Mouse (Mus musculus) lung, postnatal 14 days (tissue): ENCODE results near the gene Slc29a3.
"Not testable (repeated sequence)": the region's sequence is repeated elsewhere in the genome, so short reads cannot be mapped to it uniquely, and the experiment has no call there.

Experiments
- DNase-seq: peaks from one replicate; pipeline ENCODE4 v3.0.0; 2021

Gene Slc29a3

GRCm38 (mm10) chr10:60762126-60762525 lies 9.5 kb upstream of the Slc29a3 start:
- no peak for DNase-seq

- peak; percentile 96 for DNase-seq
These were observed 7.8 kb upstream of the Slc29a3 start for GRCm38 (mm10) chr10:60760377-60760776.

- peak; percentile 77 for DNase-seq
These were observed 4.4 kb upstream of the Slc29a3 start for GRCm38 (mm10) chr10:60756992-60757391.

- no peak for DNase-seq
These were observed 3.6 kb upstream of the Slc29a3 start for GRCm38 (mm10) chr10:60756146-60756545.

- DNase-seq: no peak
These were observed 1.3 kb upstream of the Slc29a3 start for GRCm38 (mm10) chr10:60753941-60754340.

GRCm38 (mm10) chr10:60753261-60753660 lies 667 bp upstream of the Slc29a3 start:
- DNase-seq: peak; percentile 20

GRCm38 (mm10) chr10:60747667-60748212 lies 4.9 kb downstream of the Slc29a3 start:
- no peak for DNase-seq

GRCm38 (mm10) chr10:60746512-60746911 lies 6.1 kb downstream of the Slc29a3 start:
- DNase-seq: no peak

GRCm38 (mm10) chr10:60744543-60745290 lies 7.9 kb downstream of the Slc29a3 start:
- no peak for DNase-seq

- DNase-seq: no peak
These were observed 8.9 kb downstream of the Slc29a3 start for GRCm38 (mm10) chr10:60743681-60744080.

- DNase-seq: no peak
These were observed 9.7 kb downstream of the Slc29a3 start for GRCm38 (mm10) chr10:60742942-60743341.

- not testable (repeated sequence) for DNase-seq
These were observed 10.3 kb downstream of the Slc29a3 start for GRCm38 (mm10) chr10:60742296-60742695.

- DNase-seq: no peak
These were observed 11.2 kb downstream of the Slc29a3 start for GRCm38 (mm10) chr10:60741435-60741834.

GRCm38 (mm10) chr10:60739619-60740363 lies 12.8 kb downstream of the Slc29a3 start:
- no peak for DNase-seq

- no peak for DNase-seq
These were observed 14.5 kb downstream of the Slc29a3 start for GRCm38 (mm10) chr10:60737886-60738640.

GRCm38 (mm10) chr10:60737169-60737728 lies 15.3 kb downstream of the Slc29a3 start:
- DNase-seq: no peak

GRCm38 (mm10) chr10:60735737-60736136 lies 16.9 kb downstream of the Slc29a3 start:
- no peak for DNase-seq

GRCm38 (mm10) chr10:60733471-60733870 lies 19.1 kb downstream of the Slc29a3 start:
- no peak for DNase-seq

GRCm38 (mm10) chr10:60732397-60732861 lies 20.2 kb downstream of the Slc29a3 start:
- no peak for DNase-seq

GRCm38 (mm10) chr10:60731742-60732141 lies 20.9 kb downstream of the Slc29a3 start:
- no peak for DNase-seq

GRCm38 (mm10) chr10:60727301-60727700 lies 25.3 kb downstream of the Slc29a3 start:
- DNase-seq: no peak

- DNase-seq: no peak
These were observed 25.7 kb downstream of the Slc29a3 start for GRCm38 (mm10) chr10:60726896-60727295.

GRCm38 (mm10) chr10:60724496-60724895 lies 28.1 kb downstream of the Slc29a3 start:
- no peak for DNase-seq
